Mouse (Mus musculus): Measurements from ENCODE around the gene Olfr430. TPM values are rescaled to one million over a fixed set of nuclear protein-coding genes. Genes with fewer than 3 reads are reported as not detected.

The Olfr430 gene
- polyA plus RNA-seq, 1 experiment from 2014 or later, result not detected

GRCm38 (mm10) chr1:174121062-174121461 lies 54.7 kb downstream of the Olfr430 start, which contains the start of gene Olfr231:
Olfr231 (minus strand) TSS chr1:174121162.
- no peak for ATAC-seq
- Histone ChIP-seq H3K4me2 (ENCODE audit: low read length) (no peak within 1 kb of the TSS), H3K27me3 (ENCODE audit: control insufficient read depth, insufficient read depth, low read depth, low read length) (no peaks in the 10 kb centered on the region), H3K27ac (ENCODE audit: low read length) (no peak within 1 kb of the TSS), H3K36me3 (ENCODE audit: control insufficient read depth, insufficient read depth, low read length) (no peaks in the 10 kb centered on the region), H3K9me3 (replicated peaks; ENCODE audit: control insufficient read depth, low read length, poor library complexity, severe bottlenecking) (no peaks in the 10 kb centered on the region), H3K4me3 (ENCODE audit: low read depth, low read length) (no peak within 1 kb of the TSS), H3K4me1 (ENCODE audit: control insufficient read depth, insufficient read depth, low read length) (no peaks in the 10 kb centered on the region), H3K9ac (ENCODE audit: low read depth, low read length) (no peak within 1 kb of the TSS)
- WGBS, result 60% methylated on average over 2 of the region's 2 CpGs

Other genes starting within 250 kb of the Olfr430 start
- gene Ifi211, start 153.6 kb upstream of the Olfr430 start, polyA plus RNA-seq (2015; fragmentation: Nextera tagmentation; extraction: Ambion mirVana), result 0.24 and 0.45 TPM in 2 replicates
- gene Mndal, start 124.1 kb upstream of the Olfr430 start, polyA plus RNA-seq (2015; fragmentation: Nextera tagmentation; extraction: Ambion mirVana), result 1.1 and 1.2 TPM in 2 replicates
- gene Ifi203, start 123.9 kb upstream of the Olfr430 start, polyA plus RNA-seq (2015; fragmentation: Nextera tagmentation; extraction: Ambion mirVana), result 0.35 and 0.47 TPM in 2 replicates
- 0.10 TPM in 1 of 2 replicates, not detected in the other for gene Ifi202b, start 83.9 kb upstream of the Olfr430 start, polyA plus RNA-seq (2015; fragmentation: Nextera tagmentation; extraction: Ambion mirVana)
- gene Ifi205, start 34.8 kb upstream of the Olfr430 start, polyA plus RNA-seq (2015; fragmentation: Nextera tagmentation; extraction: Ambion mirVana), result not detected in 2 replicates
- not detected in 2 replicates for gene Olfr433, start 25.9 kb upstream of the Olfr430 start, polyA plus RNA-seq (2015; fragmentation: Nextera tagmentation; extraction: Ambion mirVana)
- not detected in 2 replicates for gene Olfr432, start 17.4 kb upstream of the Olfr430 start, polyA plus RNA-seq (2015; fragmentation: Nextera tagmentation; extraction: Ambion mirVana)
- gene Olfr429, start 17.7 kb downstream of the Olfr430 start, polyA plus RNA-seq (2015; fragmentation: Nextera tagmentation; extraction: Ambion mirVana), result not detected in 2 replicates
- gene Olfr427, start 30.3 kb downstream of the Olfr430 start, polyA plus RNA-seq (2015; fragmentation: Nextera tagmentation; extraction: Ambion mirVana), result not detected in 2 replicates
- gene Olfr231, start 54.6 kb downstream of the Olfr430 start, polyA plus RNA-seq (2015; fragmentation: Nextera tagmentation; extraction: Ambion mirVana), result not detected in 2 replicates
- not detected in 2 replicates for gene Olfr424, start 64.9 kb downstream of the Olfr430 start, polyA plus RNA-seq (2015; fragmentation: Nextera tagmentation; extraction: Ambion mirVana)
- gene Olfr420, start 89.0 kb downstream of the Olfr430 start, polyA plus RNA-seq (2015; fragmentation: Nextera tagmentation; extraction: Ambion mirVana), result not detected in 2 replicates
- 0.06 and 0.16 TPM in 2 replicates for gene Spta1, start 106.2 kb downstream of the Olfr430 start, polyA plus RNA-seq (2015; fragmentation: Nextera tagmentation; extraction: Ambion mirVana)
- not detected in 2 replicates for gene Olfr419, start 185.5 kb downstream of the Olfr430 start, polyA plus RNA-seq (2015; fragmentation: Nextera tagmentation; extraction: Ambion mirVana)

Data from midbrain, embryonic 16.5 days (tissue).